Mouse (Mus musculus) right cerebral cortex, adult 2 months (tissue): ENCODE data around the gene Rrp7a.

Experiments used
- DNase-seq, 2 experiments: peaks; one replicate each; pipeline ENCODE4 v3.0.0; 2021 to 2022; ENCODE audit warnings: low spot score in 2 of 2

Rrp7a gene

DNA sequence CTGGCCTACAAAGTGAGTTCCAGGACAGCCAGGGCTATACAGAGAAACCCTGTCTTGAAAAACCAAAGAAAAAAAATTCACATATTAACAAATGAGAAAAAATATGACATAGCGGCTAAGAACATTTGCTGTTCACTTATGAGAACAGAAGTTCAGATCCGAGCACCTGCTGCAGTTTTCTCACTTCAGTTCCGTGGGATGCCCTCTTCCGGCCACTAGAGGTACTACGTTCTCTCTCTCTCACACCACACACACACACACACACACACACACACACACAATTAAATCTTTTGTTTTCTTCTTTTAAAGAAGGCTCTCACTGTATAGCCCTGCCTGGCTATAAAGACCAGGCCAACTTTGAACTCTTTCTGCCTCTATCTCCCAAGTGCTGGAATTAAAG is 54.3 kb downstream of the Rrp7a start:
- no peak for DNase-seq

DNA sequence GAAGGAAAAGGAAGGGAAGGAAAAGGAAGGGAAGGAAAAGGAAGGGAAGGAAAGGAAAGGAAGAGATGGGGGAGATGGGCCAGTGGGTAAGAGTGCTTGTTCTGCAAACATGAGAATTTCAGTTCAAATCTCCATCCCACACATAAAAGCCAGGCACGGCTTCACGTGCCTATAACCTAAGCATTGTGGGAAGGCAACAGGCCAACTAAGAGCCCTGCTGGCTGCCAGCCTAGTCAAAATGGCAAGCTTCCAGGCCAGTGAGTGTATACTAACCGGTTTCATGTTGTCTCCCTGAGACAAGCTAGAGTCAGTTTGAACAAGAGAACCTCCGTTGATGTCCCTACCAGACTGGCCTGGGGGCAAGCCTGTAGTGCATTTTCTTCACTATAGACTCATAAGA is 57.1 kb downstream of the Rrp7a start:
- peak; percentile 64 for DNase-seq
